Mouse (Mus musculus) small intestine, adult 10 weeks (tissue): ENCODE measurements around the gene Ctc1. TPM values are rescaled to one million over a fixed set of nuclear protein-coding genes. Genes with fewer than 3 reads are reported as not detected.

Experiments
- polyA plus RNA-seq: library from polyadenylated mRNA; stranded (reverse); fragments of 350-450 nt; fragmentation: Illumina TruSeq; extraction: RNeasy Lipid Tissue Mini Kit (QIAGEN cat#74804); gene quantifications from one replicate; pipeline ENCODE4 v1.2.3, GENCODE M21; 2014; ENCODE audit warnings: low replicate concordance

The Ctc1 gene
- 1.7 TPM for polyA plus RNA-seq

GRCm38 (mm10) chr11:69015644-69016441 lies at the start of gene Ctc1:
Gene Ctc1, plus strand, starts transcription at chr11:69015911.

GRCm38 (mm10) chr11:68967337-68968282 lies 48.1 kb upstream of the Ctc1 start, which contains the start of gene Slc25a35:
Gene Slc25a35, plus strand, starts transcription at chr11:68968131.

GRCm38 (mm10) chr11:68975085-68975484 lies 40.6 kb upstream of the Ctc1 start, which contains the start of gene Rangrf:
Gene Rangrf, minus strand, starts transcription at chr11:68975185.

GRCm38 (mm10) chr11:69008182-69009121 lies 7.3 kb upstream of the Ctc1 start, which contains the start of gene Pfas:
Gene Pfas, minus strand, starts transcription at chr11:69008460.

GRCm38 (mm10) chr11:69045531-69046394 lies 30.1 kb downstream of the Ctc1 start, which contains the start of gene Aurkb:
Gene Aurkb, plus strand, starts transcription at chr11:69045647.

GRCm38 (mm10) chr11:69059357-69059974 lies 43.8 kb downstream of the Ctc1 start, which contains the start of gene Borcs6:
Gene Borcs6, plus strand, starts transcription at chr11:69059717.

GRCm38 (mm10) chr11:69070590-69071222 lies 55.0 kb downstream of the Ctc1 start, which contains the start of gene Tmem107:
Gene Tmem107, plus strand, starts transcription at chr11:69070806.

Other genes with a start within 250 kb of the Ctc1 start
- 79.4 TPM for gene Ndel1, start 144.1 kb upstream of the Ctc1 start, polyA plus RNA-seq
- not detected for gene Rnf222, start 127.4 kb upstream of the Ctc1 start, polyA plus RNA-seq
- gene Rpl26, start 114.3 kb upstream of the Ctc1 start, polyA plus RNA-seq: 49.2 TPM
- gene Odf4, start 88.8 kb upstream of the Ctc1 start, polyA plus RNA-seq: not detected
- 1.0 TPM for gene Arhgef15, start 58.4 kb upstream of the Ctc1 start, polyA plus RNA-seq
- 7.0 TPM for gene Slc25a35, start 47.8 kb upstream of the Ctc1 start, polyA plus RNA-seq
- 3.4 TPM for gene Rangrf, start 40.7 kb upstream of the Ctc1 start, polyA plus RNA-seq
- 4.7 TPM for gene Pfas, start 7.5 kb upstream of the Ctc1 start, polyA plus RNA-seq
- gene Aurkb, start 29.7 kb downstream of the Ctc1 start, polyA plus RNA-seq: 6.3 TPM
- gene Borcs6, start 43.8 kb downstream of the Ctc1 start, polyA plus RNA-seq: 2.3 TPM
- 1.7 TPM for gene Tmem107, start 54.9 kb downstream of the Ctc1 start, polyA plus RNA-seq
- gene Vamp2, start 72.6 kb downstream of the Ctc1 start, polyA plus RNA-seq: 53.2 TPM
- gene Per1, start 79.3 kb downstream of the Ctc1 start, polyA plus RNA-seq: not detected
- not detected for gene Hes7, start 104.5 kb downstream of the Ctc1 start, polyA plus RNA-seq
- not detected for gene 9130213A22Rik, start 106.7 kb downstream of the Ctc1 start, polyA plus RNA-seq
- not detected for gene Aloxe3, start 110.0 kb downstream of the Ctc1 start, polyA plus RNA-seq
- not detected for gene Alox12b, start 141.1 kb downstream of the Ctc1 start, polyA plus RNA-seq
- not detected for gene Alox8, start 181.9 kb downstream of the Ctc1 start, polyA plus RNA-seq
- gene Gucy2e, start 221.1 kb downstream of the Ctc1 start, polyA plus RNA-seq: not detected